Mouse (Mus musculus) brain, embryonic 14.5 days (tissue): ENCODE data around the gene 2410004B18Rik. TPM values are rescaled to one million over a fixed set of nuclear protein-coding genes. Genes with fewer than 3 reads are reported as not detected.
A peak's percentile ranks its signal among the peaks of the same experiment; 100 is the strongest.
"Not testable (repeated sequence)": the region's sequence is repeated elsewhere in the genome, so short reads cannot be mapped to it uniquely, and the experiment has no call there.

Experiments used
- DNase-seq: peaks from one replicate; pipeline ENCODE4 v3.0.0-alpha.2; 2011; ENCODE audit warnings: low read depth
- CTCF ChIP-seq: fragments of 200-500 bp; IDR thresholded peaks from 2 replicates; pipeline ENCODE4 v1.5.1; 2012; ENCODE audit warnings: inconsistent platforms, mild to moderate bottlenecking, moderate library complexity, borderline replicate concordance; ENCODE audit not compliant: insufficient read depth, insufficient read length; ENCODE audit errors: extremely low read depth
- POLR2A ChIP-seq: fragments of 200-500 bp; IDR thresholded peaks from 2 replicates; pipeline ENCODE4 v1.6.1; 2012; ENCODE audit warnings: mild to moderate bottlenecking, inconsistent platforms, borderline replicate concordance; ENCODE audit not compliant: poor library complexity, insufficient read depth, insufficient read length, severe bottlenecking; ENCODE audit errors: extremely low read depth
- polyA plus RNA-seq: library from polyadenylated mRNA; depleted of rRNA; stranded (reverse); fragments of >200 nt; gene quantifications from 2 replicates; pipeline ENCODE4 v1.2.3, GENCODE M21; 2012

2410004B18Rik gene
- polyA plus RNA-seq, 1 experiment, result 41.1 TPM

DNA sequence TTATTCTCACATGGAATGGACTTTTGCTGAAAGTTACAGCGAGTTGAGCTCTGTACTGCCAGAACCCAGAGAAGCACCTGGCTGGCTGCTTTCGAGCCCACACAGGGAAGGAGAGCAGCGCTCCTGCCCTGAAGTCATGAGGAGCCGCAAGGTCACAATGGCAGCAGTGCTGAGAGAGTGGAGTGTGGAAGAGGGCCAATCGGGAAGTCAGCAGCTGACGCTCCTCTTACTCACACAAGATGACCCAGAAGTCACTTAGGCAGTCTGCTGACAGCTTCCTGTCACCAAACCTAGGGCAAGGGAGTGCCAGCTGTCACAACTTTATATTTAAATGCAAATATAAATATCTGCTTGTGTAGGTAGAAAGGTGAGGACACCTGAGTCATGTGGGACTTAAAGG, 24.6 kb upstream of the 2410004B18Rik start:
- DNase-seq, result no peak
- no peak for TF ChIP-seq POLR2A
- TF ChIP-seq CTCF, result no peak

DNA sequence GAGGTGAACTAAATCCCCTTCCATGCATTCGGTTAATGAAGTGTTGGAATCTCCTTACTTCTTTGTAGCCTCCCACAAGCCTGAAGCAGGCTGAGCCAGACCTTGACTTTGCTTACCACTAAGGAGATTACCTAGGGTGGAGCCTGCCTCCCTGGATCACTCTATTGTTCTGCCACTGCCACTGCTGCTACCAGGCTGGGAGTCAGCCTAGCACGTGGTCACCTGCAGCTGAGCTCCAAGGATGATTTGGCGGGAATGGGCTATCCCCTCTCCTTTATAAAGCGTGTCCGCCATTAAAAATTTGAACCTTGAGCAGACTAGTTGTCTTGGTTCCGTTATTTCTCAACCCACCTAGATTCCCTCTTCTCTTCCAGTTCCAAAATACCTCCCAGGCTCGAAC, 23.9 kb upstream of the 2410004B18Rik start:
- DNase-seq, result not testable (repeated sequence)

DNA sequence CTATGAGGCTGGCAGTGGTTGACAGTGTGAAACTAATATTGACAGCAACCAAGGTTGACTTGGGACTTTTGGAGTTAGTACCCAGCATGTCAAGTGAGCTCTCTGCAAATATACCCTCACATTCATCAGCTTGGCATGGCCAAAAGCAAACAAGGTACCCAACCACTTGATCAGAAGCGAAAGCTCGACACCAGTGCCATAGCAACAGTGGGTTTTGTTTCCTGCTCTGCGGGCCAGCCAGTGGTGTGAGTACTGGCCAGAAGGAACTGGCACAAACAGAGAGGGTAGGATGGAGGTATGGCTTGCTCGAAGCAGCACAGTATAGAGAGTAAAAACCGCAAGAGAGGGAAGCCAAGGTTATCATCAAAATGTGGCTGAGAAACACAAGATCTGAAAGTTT, 21.4 kb upstream of the 2410004B18Rik start:
- no peak for DNase-seq
- TF ChIP-seq POLR2A, result no peak
- no peak for TF ChIP-seq CTCF

DNA sequence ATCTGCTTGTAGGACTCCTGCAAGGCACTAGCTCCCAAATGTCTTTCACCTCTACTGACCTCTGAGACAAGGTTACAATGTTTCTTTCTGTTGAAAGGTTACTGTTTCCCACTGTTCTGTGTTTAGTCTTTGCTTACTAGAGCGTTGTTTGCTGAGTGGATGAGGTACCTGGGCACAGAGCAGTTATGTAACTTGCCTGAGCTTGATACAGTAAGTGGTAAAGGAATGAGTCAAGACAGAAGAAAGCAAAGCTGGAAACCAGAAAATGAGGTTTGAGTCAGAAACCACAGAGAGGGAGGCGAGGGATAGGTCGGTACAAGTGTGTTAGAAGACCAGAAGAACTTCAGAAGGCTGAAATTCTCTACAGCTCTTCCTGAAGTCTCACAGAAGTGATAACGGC, 21.0 kb upstream of the 2410004B18Rik start:
- TF ChIP-seq CTCF (no peak), POLR2A (no peak)
- no peak for DNase-seq

DNA sequence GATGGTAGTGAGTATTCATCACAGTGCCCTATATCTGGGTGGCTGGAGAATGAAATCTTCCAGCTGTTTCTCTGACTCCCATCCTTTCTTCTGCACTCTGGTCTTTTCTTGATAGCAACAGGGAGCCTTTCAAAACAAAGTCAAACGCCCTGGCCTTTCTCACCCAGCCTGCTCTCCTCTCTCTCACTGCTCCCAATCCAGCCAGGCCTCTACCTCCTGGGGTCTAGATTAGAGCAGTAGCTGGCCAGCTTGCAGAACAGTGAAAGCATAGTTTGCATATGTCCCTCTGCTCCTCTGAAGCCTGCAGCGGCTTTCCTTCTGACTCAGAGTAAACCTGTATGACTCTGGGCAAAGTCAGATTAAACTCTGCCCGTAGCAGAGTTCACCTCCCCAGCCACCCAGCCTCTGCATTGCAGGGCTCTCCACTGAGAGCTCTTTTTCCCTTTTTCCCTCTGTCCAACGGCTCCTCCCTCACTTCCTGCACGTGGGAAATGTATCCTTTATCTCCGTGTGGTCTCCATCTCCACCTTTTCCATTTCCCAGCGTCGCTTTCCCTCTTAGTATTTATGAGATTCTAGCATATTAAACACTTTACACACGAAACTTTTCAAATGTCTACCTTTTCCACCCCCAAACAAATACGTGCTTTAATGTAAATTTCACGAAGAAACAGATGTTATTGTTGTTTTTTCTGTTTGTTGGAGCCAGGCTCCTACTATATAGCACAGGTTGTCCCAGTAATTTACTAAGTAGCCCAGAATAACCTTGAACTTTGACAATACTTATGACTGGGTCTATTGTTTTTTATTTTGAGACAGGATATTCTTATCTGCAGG, 15.6 kb upstream of the 2410004B18Rik start, which contains the start of gene Bcl10:
Gene Bcl10, plus strand, starts transcription at position 786 of the 836 bp plus-strand sequence.
- DNase-seq, result no peak
- no peak for TF ChIP-seq CTCF
- no peak for TF ChIP-seq POLR2A

DNA sequence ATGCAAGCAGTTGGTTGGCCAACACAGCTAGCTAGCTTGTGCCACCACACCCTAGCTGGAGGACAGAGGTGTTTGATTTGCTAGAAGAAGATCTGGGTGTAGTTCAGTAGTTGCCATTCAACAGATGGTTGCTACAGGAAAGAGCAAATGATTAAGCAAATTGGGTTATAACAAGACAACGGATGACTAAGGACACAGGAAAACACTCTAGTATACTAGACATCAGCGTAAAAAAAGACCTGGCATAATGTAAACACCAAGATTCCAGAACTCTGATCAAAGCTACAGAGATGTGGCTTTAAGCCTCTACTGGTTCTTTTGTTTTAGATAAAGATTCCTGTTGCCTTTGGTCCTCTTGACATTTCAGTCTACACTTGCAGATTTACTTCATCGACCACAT, 14.8 kb upstream of the 2410004B18Rik start:
- DNase-seq, result no peak
- no peak for TF ChIP-seq CTCF
- TF ChIP-seq POLR2A, result no peak

DNA sequence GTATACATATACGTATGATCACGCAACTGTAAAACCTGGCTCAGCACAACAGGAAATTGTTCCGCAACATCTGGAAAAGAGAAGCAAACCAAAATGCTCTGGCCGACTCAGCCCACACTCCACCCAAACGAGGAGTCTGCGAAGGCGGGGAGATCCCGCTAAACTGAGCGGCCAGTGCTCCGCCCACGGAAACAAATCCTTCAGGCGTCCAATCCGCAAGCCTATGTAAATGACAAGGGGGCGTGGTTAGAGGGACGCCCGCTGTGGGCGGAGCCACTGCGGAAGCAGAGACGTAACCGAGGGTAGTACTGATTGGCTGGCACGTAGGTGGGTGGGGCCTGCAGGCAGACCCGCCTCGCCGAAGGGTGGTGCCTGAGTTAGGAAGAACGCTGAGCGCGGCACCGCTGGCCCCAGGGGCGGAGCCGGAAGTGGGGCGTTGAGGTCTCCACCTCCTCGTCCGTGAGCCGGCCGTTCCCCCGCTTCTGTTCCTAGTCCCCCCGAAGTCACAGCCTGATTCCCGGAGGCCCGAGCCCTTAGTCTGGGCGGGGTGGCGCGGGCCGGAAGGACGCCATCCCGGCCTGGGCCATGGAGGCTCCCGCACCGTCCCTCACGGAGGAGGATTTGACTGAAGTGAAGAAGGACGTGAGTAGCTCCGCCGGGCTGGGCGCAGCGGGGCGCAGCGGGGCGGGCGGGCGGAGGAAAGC, 13.8 kb upstream of the 2410004B18Rik start:
- DNase-seq, result peak; percentile 100
- no peak for TF ChIP-seq CTCF
- TF ChIP-seq POLR2A, result peak; percentile 52; the same call in 1 of the 2 replicates

DNA sequence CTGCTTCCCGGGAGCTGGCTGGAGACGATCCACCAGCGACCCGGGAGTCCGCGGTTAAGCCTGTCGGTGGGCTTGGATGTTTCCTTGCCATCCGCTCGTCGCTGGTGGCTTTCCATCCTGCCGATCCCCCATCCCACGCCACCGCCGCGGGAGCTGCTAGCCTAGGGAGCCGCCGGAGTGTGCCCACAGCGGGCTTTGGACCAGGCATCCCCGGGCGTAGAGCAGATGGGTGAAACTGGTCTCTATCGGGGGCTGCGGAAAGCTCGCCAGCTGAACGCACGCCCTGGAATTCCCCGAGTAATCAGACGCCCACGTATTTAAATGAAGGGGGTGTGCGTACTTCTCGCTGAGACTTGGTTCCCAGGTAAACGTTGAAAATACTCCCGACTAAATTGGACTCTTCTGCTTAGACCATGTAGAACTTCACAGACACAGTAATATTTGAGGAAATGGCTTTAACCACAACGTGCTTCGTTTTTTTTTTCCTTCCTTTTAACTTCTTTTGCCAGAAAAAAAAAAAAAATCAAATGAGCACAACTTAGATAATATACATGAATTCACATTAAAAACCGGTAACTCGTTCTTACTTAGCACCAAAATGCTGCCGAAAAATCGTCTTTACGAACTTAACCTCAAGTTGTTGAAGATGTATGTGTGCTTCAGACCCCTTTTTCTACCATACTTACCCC, 13.0 kb upstream of the 2410004B18Rik start:
- TF ChIP-seq CTCF (no peak), POLR2A (no peak)
- peak; percentile 65 for DNase-seq

DNA sequence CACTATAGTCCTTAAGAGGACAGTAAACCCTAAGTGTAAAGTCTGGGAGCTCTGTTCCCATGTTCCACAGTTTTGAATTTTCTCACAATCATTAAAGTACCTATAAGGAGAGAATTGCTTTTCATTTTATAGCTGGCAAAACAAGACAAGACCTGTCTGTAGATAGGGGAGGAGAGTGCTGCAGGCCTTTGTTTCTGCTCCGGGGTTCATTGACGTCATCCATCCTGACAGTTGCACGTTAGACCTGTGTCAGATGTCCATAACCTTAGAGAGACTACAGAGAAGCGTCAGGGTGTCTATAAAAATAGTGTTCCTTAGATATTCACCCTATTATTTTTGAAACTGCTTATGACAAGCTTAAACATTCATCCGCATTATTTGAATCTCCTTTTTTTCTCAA, 12.3 kb upstream of the 2410004B18Rik start:
- no peak for TF ChIP-seq CTCF
- no peak for TF ChIP-seq POLR2A
- no peak for DNase-seq

DNA sequence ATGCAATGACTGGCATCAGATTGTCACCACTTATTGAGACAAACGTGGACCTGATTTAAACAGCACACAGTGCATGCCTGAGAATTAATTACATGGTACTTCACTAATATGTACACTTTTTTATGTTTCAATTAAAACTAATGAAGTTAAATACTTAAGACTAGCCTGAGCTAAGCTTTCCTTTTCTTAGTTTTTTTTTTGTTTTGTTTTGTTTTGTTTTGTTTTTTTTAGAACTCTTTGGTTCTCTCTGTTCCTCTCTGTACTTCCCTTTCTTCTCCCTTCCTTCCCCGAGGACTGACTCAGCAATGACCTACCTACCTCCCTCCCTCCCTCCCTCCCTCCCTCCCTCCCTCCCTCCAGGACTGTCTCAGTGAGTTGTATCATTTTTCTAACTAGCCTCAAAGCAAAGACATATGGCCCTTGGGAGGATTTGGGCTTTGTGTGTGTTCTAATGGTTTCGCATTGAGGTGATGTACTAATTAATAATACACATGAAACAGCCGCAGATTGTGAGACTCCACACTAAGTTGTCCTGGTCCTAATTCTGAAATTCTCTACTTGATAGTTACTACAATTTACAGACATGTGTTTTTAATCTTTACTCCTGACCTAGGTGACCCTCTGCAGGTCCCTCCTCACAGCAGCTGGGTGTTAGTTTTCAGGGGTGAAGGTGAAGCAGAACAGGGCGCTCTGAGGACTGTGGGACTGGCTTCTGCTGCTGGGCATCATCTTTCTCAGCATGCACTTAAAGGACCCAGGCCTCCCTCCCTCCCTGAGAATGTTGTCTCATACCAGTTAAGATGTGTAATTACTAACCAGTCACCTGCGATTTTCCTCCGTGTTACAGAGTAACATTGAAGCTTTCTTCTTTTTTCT, 8.1 kb upstream of the 2410004B18Rik start:
- TF ChIP-seq CTCF (no peak), POLR2A (no peak)
- DNase-seq, result no peak

DNA sequence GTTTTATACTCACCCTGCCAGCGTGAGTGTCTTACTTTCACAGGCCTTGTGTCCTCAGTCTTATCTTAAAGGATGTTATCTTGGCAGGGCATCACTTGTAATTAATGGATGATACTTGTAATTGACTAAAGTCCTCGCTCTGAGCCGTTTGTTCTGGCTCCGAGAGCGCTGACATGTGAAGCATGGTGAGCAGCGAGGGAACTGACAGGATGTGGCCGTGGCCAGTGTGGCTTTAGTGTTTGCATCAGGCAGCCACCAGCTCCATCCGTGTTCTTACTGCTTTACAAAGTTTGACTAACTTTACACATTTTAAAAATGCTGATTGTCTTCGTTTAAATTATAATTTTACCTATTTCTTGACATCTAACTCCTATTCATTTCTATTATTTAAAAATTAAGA, 4.0 kb upstream of the 2410004B18Rik start:
- no peak for DNase-seq
- no peak for TF ChIP-seq CTCF
- no peak for TF ChIP-seq POLR2A
